Comparison of ENCODE assay signal across 25 mouse cellular contexts in genomic region chr1:93691106-93691505, GRCm38 (mm10). TPM values are rescaled to one million over a fixed set of nuclear protein-coding genes. Genes with fewer than 3 reads are reported as not detected.
"Had no signal": no experiment of that assay in that cellular context is flagged by ENCODE, and none has a peak within 500 bp of the region (broad histone marks: within the 10 kb centered on the region; RNA-seq: fewer than 3 reads in every experiment).

No protein-coding gene starts in this region.

- H3K9ac ChIP-seq: heart, embryonic 12.5 days; hindbrain, embryonic 12.5 days; hindbrain, embryonic 14.5 days; intestine, embryonic 15.5 days; limb, embryonic 12.5 days; liver, embryonic 13.5 days had no signal

- H3K4me3 ChIP-seq: gastrocnemius, adult 2 months; heart, embryonic 10.5 days; heart, embryonic 12.5 days; hindbrain, embryonic 10.5 days; hindbrain, embryonic 12.5 days; intestine, embryonic 15.5 days; limb, embryonic 10.5 days; limb, embryonic 12.5 days; liver, embryonic 13.5 days had no signal

- ATAC-seq: hindbrain, embryonic 16.5 days; inflammation-experienced regulatory T-cells, adult 6 months; intestine, embryonic 15.5 days; intestine, postnatal 0 days had no signal

- DNase-seq: gastrocnemius, adult 2 months; gastrocnemius, postnatal 10 days; gastrocnemius, postnatal 25 days; heart, adult 18-20 months; heart, postnatal 10 days; heart, postnatal 4 days; kidney, adult 18-20 months; kidney, adult 8-10 months; kidney, postnatal 10 days; kidney, postnatal 25 days; kidney, postnatal 4 days; liver; liver, embryonic 13.5 days had no signal

- H3K27me3 ChIP-seq: heart, embryonic 12.5 days; intestine, embryonic 15.5 days had no signal

- H3K27ac ChIP-seq: gastrocnemius, adult 2 months; heart, embryonic 10.5 days; hindbrain, embryonic 10.5 days; hindbrain, embryonic 12.5 days; hindbrain, embryonic 14.5 days; intestine, embryonic 15.5 days; limb, embryonic 10.5 days; limb, embryonic 12.5 days; liver, embryonic 13.5 days had no signal

- H3K4me2 ChIP-seq: heart, embryonic 12.5 days; hindbrain, embryonic 12.5 days; hindbrain, embryonic 14.5 days; intestine, embryonic 15.5 days; limb, embryonic 12.5 days; liver, embryonic 11.5 days; liver, embryonic 13.5 days had no signal

- H3K36me3 ChIP-seq: intestine, embryonic 15.5 days; liver, embryonic 13.5 days had no signal

- H3K9me3 ChIP-seq: heart, embryonic 10.5 days; heart, embryonic 12.5 days; hindbrain, embryonic 10.5 days; hindbrain, embryonic 12.5 days; intestine, embryonic 15.5 days; limb, embryonic 10.5 days; limb, embryonic 12.5 days; liver, embryonic 13.5 days had no signal

RNA-seq across cellular contexts. Expression of gene Bok, which starts 5.6 kb away (rescaled TPM):
- polyA plus RNA-seq: inflammation-experienced regulatory T-cells, adult 6 months had no signal
